Mouse (Mus musculus): Measurements from ENCODE around the gene Ppp1r15a.

The Ppp1r15a gene

DNA sequence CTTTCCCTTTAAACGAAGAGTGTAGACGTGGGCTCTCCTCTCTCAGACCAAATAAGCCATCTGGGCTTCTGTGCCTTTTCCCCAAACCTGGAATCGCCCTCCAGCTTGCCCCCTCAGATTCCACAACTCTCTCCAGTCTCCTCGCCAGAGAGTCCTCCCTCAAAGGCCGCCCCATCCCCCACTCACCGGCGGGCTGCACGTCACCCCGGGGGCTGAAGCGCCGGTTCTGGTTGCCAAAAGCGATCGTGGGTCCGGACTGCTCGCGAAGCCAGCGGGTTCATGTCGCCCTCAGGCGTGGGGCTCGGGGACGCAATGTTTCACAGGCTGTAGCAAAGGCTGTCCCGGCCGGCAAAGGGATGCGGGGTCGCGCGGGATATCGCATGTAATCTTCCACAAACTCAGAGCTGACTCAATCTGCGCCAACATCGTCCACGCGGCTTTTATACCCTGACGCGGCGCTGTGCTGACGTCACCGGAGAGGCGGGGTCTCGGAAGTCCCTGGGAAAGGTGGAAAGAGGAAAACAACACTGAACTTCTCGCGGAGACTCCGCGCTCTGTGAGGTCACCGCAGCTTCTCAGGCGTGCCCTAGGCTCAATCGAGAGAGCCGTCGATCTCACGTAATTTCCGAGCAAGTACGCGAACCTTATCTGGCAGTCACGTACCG is at the start of gene Ppp1r15a, which contains the start of gene Plekha4:
TSS of gene Ppp1r15a (minus strand) at position 460 of the 665 bp plus-strand sequence.
TSS of gene Plekha4 (plus strand) at position 522 of the 665 bp plus-strand sequence.
- peak; percentile 95 for DNase-seq (ENCODE audit: low spot score)

DNA sequence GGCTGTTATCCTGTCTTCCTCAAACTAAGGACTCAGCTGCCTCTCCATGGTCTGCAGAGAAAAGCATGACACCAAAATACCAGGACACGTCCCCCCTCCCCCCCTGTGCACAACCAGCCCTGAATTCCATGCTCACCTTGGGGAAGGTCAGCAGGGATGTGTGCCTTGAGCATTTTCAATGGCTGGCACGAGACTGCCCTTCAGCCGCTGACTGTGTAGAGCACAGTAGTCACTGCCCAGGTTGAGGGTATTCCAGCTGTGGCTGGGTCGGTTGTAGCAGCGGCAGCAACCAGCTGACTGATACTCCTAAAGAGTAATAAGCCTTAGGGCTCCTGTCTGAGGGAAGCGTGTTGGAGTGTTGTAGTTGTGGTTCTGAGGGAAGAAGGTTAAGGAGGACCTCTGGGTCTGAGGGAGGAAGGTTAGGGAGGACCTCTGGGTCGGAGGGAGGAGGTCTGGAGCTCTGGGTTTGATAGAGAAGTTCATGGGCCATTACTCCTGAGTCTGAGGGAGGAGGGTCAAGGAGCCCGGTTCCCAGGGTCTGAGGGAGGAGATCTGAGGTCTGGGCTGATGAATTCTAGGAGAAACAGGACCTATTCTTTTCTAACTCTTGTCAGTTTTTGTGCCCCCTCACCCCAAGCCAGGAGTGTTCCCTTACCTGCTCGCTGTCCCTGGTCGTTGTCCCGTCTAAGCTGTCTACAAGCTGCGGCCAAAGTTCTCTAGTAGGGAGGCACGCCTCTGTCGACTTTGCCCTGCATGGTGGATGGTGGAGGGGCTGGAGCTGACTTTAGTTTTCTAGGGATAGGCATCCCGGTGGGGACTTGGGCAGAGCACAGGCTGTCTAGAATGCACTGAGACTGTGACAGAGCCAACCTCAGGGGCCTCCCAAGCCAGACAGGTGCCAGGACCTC is 48.7 kb upstream of the Ppp1r15a start:
- no peak for DNase-seq (ENCODE audit: low spot score)

DNA sequence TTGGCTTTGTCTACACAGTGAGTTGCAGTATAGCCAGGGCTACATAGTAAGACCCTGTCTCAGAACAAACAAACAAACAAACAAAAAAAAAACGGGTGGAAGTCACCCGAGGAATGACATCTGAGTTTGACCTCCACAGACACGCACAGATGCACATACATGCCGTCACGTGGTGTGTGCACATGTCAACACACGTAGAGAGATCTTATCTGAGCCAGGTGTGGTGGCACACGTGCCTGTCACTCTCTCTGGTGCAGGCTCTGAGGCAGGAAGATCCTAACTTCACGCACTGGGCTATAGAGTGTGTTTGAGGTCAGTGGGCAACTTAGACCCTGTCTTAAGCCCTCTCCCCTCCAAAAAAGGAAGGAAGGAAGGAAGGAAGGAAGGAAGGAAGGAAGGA is 47.9 kb upstream of the Ppp1r15a start:
- no peak for DNase-seq (ENCODE audit: low spot score)

DNA sequence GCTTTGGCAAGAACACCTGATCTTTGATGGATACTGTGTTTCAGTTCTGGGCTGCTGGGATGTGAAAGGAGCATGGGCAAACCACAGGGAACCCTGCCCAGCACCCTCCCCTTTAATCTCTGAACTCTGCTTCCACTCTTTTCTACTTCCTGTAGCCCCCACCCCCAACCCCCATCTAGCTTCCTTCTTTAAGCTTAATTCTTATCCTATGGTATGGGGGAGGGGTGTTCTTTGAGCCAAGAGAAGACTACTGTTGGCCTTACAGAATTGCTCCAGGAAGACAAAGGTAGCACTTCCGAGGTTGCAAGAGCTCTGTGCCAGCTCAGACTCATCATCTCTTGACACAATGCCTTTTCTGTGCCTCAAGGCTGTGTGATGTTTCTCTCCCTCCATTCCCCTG is 45.9 kb upstream of the Ppp1r15a start:
- no peak for DNase-seq (ENCODE audit: low spot score)

DNA sequence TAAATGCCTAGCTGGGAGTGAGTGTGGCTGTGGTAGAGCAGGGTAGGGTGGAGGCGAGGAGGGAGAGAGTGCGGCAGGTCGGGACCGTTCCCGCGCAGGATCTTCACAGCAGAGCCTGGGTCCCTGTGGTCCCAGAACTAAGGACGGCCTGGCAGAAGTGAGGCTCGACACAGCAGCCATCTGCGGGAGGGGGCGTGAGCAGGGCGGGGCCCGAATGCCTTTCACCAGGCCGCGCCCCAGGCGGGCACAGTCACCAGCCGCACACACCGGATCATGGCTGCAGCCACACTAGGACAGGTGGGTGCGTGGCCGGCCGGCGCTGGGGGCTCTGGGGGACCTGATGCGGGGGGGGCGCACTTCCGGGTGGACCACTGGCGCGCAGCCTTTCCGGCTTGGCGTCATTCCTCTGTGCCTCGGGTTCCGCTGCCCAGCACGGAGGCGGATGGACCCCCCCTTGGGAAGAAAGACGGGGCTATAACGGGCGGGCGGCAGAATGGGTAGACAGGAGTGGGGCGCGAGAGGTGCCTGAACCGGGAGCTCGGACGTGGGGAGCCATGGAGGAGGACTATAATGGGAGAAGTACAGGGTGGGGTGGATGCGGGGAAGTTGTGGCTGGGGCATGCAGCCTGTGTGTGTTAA is 44.2 kb upstream of the Ppp1r15a start, which contains the start of gene Bcat2:
TSS of gene Bcat2 (plus strand) at position 51 of the 639 bp plus-strand sequence.
- peak; percentile 83 for DNase-seq (ENCODE audit: low spot score)

DNA sequence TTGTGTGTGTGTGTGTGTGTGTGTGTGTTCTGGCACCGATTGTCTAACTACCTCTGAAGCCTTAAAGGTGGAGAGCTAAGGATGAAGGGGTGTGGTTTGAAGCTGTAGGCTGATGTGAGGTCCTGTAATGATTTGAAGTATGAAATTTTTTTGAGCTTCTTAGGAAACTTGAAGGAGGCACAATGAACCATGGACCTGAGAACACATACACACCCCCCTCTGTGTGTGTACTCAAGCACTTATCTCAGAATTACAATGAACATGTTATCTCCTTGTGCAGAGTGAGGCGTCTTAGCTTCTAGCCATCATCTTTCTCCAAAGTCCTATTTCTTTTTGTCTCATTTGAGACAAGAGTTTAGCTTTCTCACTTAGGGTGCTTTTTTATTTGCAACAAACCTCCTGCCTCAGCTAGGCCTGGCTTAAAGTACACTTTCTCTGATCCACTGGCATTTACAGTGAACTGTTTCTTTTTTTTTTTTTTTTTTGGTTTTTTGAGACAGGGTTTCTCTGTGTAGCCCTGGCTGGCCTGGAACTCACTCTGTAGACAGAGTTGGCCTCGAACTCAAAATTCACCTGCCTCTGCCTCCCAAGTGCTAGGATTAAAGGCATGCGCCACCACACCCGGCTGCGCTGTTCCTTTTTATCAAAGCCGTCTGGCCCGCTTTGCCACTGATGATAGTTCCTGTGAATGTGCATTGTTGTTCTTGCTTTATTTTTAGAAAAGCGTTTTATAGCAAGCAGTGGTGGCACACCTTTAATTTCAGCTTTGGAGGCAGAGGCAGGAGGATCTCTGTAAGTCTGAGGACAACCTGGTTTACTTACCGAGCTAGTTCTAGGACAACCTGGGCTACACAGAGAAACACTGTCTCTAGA is 42.8 kb upstream of the Ppp1r15a start:
- DNase-seq (ENCODE audit: low spot score): no peak

DNA sequence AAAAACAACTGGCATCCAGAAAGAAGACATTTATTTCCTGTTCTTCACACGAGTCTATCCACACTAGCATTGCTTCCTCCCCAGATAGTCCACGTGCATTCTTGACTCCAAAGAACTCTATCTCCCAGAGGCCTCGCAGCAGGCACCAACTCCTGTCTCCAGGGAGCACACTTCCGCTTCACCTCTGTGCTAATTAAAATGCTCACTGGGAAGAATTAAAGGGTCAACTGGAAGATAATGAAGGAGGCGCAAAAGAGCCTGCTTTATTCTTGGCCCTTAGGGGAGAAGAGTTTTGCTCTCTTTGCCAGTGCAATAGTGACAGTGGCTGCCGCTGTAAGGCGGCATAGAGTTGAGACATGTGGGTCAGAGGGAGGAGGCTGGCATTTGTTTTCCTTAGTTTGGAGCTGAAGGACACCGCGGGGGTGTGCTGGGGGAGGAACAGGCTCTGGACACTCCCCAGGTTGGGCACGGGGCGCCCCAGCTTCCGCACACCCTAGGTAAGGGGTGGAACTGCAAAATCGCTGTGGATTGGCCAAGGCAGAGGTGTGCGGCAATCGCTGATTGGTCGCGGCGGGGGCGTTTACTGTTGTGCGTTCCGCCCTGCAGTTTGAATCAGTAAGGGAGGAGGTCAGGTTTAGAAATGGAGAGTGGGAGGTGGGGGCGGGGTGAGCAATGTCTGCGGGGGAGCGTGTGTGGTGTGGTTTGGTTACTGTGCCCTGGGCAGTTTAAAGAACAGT is 41.9 kb upstream of the Ppp1r15a start:
- DNase-seq (ENCODE audit: low spot score): peak; percentile 95

DNA sequence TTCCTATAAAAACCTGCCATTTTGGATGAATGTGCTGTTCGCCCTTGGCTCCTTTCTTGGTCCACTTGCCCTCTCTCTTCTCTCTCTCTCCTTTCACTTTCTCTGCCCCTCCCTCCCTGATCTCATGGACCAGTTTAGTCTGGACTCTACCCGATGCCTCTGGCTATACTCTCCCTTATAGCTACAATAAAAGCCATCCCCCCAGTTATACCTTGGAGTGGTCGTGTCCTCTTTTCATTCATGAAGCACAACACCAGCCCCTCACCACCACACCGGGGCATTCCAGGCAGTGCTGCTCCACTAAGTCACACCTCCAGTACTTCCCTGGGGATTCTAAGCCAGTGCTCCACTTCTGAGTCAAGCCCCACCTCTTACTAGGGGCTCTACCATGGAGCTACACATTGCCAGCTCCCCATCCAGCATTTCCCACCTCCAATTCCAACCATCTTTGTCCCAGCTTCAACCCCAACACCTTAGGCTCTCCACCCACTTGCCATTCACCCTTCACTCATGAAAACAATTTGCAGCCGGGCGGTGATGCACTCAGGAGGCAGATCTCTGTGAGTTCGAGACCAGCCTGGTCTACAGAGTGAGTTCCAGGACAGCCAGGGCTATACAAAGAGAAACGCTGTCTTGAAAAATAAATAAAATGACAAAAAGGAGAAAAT is 41.2 kb upstream of the Ppp1r15a start:
- no peak for DNase-seq (ENCODE audit: low spot score)

DNA sequence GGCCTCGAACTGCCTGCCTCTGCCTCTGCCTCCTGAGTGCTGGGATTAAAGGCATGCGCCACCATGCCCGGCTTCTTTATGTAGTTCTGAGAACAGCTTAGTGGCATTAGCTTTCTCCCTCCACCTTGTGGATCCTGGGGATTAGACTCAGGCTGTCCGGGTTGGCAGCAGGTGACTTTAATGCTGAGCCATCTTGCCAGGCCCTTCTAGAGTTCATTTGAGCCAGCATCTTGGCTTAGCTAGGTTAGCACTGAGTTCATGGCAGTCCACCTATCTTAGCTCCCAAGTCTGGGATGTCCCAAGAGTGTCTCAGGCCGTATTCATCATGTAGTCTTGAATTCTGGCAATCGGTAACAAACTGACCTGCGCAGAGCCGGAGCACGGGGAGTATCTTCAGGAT is 39.4 kb upstream of the Ppp1r15a start:
- no peak for DNase-seq (ENCODE audit: low spot score)

DNA sequence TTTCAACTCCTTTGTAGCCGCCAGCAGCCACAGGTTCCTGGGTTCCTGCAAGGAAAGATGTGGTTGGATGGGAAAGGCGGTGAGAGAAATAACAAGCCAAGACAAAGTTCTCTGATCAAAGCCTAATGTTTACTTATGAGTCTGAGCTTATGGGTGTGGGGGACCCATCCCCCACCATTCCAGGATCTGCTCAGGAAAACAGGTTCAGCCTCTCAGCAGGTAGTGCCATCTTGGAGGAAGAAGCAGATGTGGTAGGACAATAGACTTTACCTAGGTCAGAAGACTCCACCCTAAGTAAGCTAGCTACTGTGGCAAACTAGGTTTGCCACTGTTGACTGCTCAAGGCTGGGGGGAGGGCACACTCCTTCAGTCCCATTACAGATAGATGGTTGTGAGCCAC is 38.7 kb upstream of the Ppp1r15a start:
- no peak for DNase-seq (ENCODE audit: low spot score)

DNA sequence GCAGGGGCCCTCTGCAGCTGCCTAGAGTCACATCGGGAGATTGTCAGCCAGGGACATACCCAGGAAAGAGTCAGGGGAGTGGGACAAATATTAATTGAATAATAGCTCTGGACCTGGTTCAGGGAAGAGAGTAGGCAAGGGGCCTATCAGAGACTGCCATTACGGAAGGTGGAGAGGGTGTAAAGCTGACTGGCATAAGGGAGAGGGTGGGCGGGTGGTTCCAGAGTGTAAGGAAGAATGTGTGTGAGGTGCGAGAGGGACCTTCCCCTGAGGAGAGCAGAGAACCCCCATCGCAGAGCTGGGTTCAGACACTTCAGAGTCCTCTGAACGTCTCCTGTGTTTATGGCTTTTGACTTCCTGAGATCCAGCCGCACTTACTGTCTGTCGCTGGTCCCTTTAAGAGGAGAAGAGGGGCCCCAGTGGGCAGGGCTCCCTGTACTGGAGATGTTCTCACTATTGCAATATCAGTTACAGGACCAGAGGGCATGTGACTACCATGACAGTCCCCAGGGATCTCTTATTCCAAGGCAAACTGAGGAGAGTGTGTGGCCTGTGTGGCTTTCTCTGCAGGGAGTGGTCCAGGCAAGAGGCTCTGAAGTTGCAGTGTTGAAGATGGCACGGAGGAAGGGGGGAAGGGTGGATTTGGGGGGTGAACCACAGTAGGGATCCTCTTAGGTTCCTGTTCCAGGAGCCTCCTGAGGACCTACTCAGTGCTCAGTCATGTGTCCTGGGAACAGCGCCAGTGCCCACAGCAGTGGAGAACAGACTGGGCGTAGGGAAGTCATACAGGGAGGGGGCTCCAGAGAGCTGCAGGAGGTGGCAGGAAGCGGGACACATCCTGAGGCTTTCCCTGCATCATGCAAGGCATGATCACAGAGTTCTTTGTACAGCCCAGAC is 35.8 kb upstream of the Ppp1r15a start:
- no peak for DNase-seq (ENCODE audit: low spot score)

DNA sequence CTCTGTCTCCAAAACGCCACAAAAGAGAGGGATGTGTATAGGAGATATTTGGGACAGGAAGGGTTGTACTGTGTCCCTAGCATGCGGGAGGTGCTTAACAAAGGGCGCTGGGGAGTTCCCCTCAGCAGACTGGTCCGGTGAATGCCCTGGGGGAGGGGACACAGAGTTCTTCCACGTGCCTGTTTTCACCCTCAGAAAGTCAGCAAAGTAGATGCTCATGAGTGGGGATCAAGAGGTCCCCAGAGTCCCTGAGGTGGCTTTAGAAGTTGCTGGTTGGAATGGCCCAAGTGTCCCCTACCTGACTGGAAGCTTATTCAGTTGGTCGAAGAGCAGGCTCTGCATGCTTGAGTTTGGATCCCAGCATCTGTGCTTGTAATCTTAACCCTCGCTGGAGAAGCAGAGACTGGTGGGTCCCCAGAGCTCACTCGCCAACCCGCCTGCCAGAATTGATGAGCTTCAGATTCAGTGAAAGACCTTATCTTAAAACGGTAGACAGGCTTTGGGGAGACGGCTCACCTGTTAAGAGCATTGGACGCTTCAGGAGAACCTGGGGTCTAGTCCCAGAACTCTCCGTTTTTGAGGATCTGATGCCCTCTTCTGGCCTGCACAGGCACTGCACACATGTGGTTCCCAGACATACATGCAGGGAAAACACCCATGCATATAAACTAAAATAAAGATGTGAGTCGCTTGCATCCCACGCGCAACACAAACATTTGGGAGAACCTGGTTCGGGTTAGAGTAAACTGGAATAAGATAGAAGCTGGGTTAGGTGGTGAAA is 35.0 kb upstream of the Ppp1r15a start:
- peak; percentile 86 for DNase-seq (ENCODE audit: low spot score)

DNA sequence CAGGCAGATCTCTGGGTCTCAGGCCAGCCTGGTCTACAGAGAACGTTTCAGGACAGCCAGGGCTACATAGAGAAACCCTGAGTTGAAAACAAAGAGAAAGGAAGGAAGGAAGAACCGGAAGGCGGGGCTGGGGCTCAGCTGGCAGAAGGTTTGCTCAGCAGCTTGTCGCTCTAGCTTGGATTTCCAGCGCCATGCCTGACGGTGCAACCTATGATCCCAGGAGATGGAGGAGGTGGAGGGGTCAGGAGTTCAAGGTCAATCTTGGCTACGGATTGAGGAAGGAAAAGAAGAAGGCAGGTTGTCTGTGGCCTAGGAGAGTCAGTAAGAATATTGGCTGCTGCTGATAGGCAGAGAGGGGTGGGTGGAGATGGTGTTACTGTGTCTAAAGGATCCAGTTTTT is 34.2 kb upstream of the Ppp1r15a start:
- no peak for DNase-seq (ENCODE audit: low spot score)

DNA sequence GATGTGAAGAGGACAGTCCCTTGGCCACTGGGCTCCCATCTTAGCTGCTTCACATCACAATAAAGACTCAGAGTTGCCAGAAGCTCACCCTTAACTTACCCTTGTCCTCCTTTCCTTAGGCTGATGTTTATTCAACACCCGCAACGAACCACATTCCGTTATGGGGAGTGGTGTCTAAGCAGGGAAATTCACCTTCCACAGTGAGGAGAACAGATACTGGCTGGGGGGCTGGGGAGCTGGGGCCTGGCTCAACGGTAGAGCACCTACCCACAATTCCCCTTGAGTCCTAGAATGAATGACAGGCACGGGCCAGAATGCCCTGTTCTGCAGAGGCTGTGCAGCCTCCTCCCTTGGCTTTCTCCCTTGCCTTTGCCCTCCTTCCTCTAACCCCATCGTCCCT is 32.8 kb upstream of the Ppp1r15a start:
- DNase-seq (ENCODE audit: low spot score): no peak

DNA sequence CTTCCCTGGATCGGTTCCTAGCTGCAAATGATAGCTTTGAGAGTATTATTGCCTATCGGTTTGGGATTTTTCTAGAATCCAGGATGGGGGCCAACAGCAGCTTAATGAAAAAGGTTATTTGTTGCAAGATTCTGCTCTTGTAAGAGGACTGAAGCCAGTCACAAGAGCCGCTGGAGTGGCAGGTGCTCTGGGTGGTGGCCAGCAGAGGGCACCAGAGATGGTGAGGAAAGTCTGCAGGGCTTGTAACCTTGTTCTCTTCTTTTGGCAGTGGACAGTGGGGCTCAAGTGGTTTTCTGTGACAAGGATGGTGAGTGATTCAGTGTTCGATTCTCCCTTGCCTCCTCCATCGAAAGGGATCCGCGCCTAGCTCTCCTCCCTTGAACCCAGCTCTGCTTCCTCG is 29.7 kb upstream of the Ppp1r15a start:
- peak; percentile 88 for DNase-seq (ENCODE audit: low spot score)

DNA sequence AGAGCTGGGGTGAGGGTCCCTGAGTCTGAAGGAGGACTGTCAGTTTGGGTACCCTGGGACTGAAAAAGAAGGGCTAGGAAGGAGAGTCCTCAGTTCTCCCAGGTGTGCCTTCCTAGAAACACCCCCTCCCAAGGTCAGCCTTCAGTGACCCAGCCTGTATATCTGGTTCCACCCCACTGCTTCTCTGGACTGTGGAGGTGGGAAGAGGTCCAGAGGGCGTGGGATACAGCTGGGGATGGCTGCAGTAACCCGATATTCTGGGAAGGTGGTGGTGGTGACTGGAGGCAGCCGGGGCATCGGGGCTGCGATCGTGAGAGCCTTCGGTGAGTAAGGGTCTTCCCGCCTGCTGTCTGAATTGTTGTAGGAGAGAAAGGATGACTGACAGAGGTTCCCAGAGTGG is 28.7 kb upstream of the Ppp1r15a start, which contains the start of gene Hsd17b14:
TSS of gene Hsd17b14 (plus strand) at position 150 of the 400 bp plus-strand sequence.
- peak; percentile 16 for DNase-seq (ENCODE audit: low spot score)

DNA sequence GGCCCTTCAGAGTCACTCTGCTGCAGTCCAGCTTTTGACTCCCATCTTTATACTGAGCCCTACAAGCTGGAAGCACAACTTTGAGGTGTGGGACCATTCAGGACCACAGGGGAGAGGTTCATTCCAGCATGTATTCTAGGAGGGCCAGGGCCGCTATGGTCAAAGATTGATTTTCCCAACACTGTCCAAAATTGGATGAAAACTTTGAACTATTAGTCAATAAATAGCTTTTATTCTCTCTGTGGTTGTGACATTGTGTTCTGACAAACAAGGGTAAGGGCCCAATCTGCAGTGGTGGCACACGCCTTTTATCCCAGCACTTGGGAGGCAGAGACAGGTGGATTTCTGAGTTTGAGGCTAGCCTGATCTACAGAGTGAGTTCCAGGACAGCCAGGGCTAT is 27.9 kb upstream of the Ppp1r15a start:
- DNase-seq (ENCODE audit: low spot score): no peak

DNA sequence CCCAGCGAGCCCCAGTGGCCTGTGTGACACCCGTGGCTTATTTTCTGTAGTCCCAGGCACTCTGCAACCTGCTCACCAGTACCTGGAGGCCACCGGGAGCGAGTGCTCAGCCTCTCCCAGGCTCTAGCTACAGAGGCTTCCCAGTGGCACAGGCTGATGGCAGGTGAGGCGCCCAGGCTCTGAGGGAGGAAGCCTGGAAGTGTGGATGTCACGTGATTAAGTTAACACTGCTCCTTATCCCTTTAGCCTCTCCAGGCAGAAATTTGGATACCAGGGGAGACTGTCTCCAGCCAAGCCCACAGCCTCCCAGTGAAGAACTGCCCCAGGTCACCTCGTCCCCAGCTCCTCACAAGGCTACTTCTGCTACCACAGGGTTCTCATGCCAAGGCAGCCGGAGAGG is 27.5 kb upstream of the Ppp1r15a start:
- no peak for DNase-seq (ENCODE audit: low spot score)

DNA sequence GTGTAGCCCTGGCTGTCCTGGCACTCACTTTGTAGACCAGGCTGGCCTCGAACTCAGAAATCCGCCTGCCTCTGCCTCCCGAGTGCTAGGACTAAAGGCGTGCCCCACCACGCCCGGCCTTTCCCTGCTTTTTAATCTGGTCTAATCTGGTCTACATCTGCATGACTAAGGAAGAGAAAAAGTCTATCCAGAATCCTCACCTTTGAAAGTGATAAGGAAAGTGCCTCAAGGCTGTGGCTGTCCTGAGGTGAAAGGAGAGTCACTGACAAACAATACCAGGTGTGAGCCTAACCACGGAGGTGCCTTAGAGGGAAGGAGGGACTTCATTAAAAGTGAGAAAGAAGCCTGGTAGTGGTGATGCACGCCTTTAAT is 25.4 kb upstream of the Ppp1r15a start:
- DNase-seq (ENCODE audit: low spot score): no peak
